Mouse (Mus musculus) erythroblast, embryonic 14.5 days (primary cell): ENCODE results near the gene Dio3.

ENCODE experiments used
- GATA1 ChIP-seq: IDR thresholded peaks from 2 replicates; pipeline ENCODE4 v1.6.1; 2012; ENCODE audit warnings: low read length, inconsistent platforms, mixed read lengths
- TAL1 ChIP-seq: IDR thresholded peaks from 3 replicates; pipeline ENCODE4 v1.6.1; 2012; ENCODE audit warnings: low read length, inconsistent platforms, mixed read lengths

DNA sequence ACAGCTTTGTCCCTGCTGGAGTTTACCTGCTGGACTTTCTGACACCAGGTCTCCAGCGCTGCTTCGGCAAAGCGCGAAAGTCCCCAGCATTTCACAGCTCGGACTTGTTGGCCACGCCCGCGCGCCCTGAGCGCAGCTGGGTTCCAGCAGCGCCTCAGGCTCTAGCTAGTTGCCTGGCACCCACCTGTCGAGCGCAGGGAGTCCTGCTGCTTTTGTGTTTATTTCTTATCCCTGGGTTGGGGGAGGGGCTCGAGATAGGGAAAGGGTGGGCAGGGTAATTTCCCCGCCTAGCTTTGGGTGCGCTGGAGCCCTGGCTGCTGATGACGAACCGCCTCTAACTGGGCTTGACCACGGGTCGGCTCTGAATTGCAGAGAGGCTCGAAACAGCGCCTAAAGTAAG is 1.5 kb downstream of the Dio3 start:
- TF ChIP-seq TAL1 (no peak), GATA1 (no peak)
